Mouse (Mus musculus) left cerebral cortex, adult 2 months (tissue): ENCODE measurements around the gene Wdr46. TPM values are rescaled to one million over a fixed set of nuclear protein-coding genes. Genes with fewer than 3 reads are reported as not detected.
A peak's percentile ranks its signal among the peaks of the same experiment; 100 is the strongest.
"Not testable (repeated sequence)": the region's sequence is repeated elsewhere in the genome, so short reads cannot be mapped to it uniquely, and the experiment has no call there.

Source experiments
- DNase-seq, 2 experiments: peaks; one replicate each; pipeline ENCODE4 v3.0.0; 2021 to 2022; ENCODE audit warnings: low spot score in 2 of 2, mixed read lengths in 1 of 2; ENCODE audit errors: extremely low spot score in 1 of 2
- H3K27ac ChIP-seq: fragments of 200-600 bp; 2 replicates; pipeline ENCODE4 v1.8.1; 2022
- H3K4me3 ChIP-seq: fragments of 200-600 bp; 2 replicates; pipeline ENCODE4 v1.8.1; 2022
- CTCF ChIP-seq: fragments of 200-600 bp; IDR thresholded peaks from 2 replicates; pipeline ENCODE4 v1.8.1; 2022; ENCODE audit warnings: antibody characterized with exemption, mild to moderate bottlenecking, moderate library complexity
- intact Hi-C: fragments of 180-260 bp; cut with DNase I; formaldehyde crosslinking; loops from one replicate; pipeline ENCODE4 v1.15.1; 2025
- total RNA-seq, 2 experiments: library from RNA; stranded (reverse); gene quantifications; 2 replicates each; pipeline ENCODE4 v1.2.3; 2021

Wdr46 gene
- total RNA-seq, 2 experiments from 2014 or later: 14.7 to 18.4 TPM

DNA sequence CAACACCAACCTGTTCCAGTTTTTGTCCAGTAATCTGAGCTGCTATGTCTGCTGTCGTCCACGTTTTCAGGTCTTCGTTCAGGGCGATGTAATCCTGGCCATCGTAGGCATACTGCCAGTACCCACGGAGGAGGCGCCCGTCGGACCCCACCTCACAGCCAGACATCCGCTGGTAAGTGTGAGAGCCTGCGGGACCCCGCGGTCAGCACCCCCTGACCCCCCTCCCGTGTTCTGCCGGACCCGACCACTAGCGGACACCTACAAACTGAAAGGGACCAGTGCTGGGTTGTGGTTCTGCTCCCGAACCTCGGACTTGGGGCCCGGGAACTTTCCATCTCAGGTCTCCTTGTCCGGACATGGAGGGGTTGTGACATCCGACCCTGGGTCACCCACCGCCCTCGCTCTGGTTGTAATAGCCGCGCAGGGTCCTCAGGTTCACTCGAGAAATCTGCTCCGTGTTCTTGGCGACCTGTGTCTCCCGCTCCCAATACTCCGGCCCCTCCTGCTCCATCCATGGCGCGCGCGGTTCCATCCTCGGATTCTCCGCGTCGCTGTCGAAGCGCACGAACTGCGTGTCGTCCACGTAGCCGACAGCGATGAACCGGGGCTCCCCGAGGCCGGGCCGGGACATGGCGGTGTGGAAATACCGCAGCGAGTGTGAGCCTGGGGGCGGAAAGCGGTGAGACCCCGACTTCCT is 37.5 kb downstream of the Wdr46 start:
- intact Hi-C loops: no loop called here
- H3K4me3 ChIP-seq: peak overlapping the region; percentile 41
- no peak for TF ChIP-seq CTCF
- no peak for DNase-seq
- H3K27ac ChIP-seq: no peak overlapping the region

DNA sequence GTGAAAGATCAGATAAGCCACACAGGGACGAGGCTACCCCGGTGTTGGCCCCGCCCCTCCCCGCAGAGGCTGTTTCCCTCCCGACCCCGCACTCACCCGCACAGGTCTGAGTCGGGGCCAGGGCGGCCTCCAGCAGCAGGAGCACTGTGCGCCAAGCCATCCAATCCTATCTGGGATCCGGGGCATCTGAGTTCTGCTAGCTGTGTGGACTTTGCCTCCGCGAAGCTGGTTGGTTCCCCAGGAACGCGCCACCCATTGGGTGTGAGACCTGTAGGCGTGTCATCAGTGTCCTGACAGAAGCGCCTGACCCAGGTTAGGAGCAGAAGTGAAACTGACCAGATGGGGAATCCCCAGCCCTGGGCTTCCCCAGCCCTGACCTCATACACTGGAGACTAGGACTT is 38.2 kb downstream of the Wdr46 start:
- H3K4me3 ChIP-seq: peak overlapping the region; percentile 41
- no peak overlapping the region for H3K27ac ChIP-seq
- intact Hi-C loops: no loop called here
- no peak for DNase-seq
- no peak for TF ChIP-seq CTCF

DNA sequence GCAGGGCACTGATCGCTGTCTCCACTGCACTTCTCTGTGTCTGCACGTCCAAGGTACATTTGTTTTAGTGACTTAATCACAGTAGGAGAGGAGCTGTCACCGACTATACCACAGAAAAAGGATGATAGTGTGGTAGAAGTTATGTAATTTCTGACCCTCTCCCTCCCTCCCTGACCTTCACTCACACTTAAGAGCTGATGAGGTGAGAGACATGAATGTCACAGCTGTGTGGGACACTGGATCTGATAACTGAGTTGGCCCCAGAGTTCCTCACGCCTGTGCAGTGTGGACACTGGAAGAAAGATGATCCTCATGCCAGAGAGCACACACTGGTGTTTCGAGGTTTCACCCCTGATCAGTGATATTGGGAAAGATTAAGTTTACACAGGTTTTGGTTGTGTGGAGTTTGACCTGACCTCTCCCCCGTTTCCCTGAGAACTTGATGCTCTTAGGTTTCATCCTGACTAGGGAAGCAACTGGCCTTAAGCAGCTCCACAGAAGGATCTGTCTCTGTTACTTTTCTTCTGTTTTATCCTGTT is 39.1 kb downstream of the Wdr46 start:
- Histone ChIP-seq H3K27ac (no peak overlapping the region), H3K4me3 (no peak overlapping the region)
- no peak for DNase-seq
- no peak for TF ChIP-seq CTCF
- intact Hi-C loops: no loop called here

DNA sequence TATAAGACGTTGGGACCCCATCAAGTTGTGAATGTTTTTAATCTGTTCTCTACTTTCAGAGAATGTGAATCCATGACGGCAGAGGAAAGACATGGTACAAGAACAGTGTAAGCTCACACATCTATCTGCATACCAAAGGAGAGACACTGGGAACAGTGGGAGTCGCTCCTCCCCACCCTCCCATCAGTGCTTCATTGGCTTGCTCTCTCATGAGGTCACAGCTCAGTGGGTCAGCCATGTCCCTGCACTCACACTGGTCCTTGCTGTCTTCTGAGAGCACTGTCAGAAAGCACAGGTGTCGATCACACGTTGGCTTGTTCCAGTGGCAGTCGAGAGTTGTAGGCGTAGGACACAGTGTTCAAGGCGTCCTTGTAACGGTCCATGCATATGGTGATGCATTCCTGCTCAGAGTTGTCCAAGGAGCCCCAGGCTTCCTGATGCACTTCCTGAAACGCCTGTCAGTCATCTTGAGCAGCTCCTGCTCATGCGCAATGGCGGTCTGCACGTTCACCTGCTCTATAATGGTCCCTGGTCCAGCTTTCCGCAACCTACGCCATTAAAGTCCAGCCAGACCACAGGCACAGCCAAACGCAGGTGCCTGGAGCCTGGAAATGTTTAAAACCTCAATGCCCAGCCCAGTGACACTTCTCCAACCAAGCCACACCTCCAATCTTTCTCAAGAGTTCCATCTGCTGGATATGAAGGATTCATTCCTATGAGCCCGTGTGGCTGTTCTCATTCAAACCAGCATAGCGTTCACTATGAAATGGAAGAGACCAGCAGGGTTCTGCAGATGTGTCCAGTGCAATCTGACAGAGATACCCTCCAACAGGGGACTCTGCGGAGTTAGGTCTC is 39.9 kb downstream of the Wdr46 start:
- DNase-seq: no peak
- intact Hi-C loops: no loop called here
- H3K4me3 ChIP-seq: no peak overlapping the region
- no peak for TF ChIP-seq CTCF
- peak overlapping the region; percentile 67; the same call in 1 of the 2 replicates for H3K27ac ChIP-seq

DNA sequence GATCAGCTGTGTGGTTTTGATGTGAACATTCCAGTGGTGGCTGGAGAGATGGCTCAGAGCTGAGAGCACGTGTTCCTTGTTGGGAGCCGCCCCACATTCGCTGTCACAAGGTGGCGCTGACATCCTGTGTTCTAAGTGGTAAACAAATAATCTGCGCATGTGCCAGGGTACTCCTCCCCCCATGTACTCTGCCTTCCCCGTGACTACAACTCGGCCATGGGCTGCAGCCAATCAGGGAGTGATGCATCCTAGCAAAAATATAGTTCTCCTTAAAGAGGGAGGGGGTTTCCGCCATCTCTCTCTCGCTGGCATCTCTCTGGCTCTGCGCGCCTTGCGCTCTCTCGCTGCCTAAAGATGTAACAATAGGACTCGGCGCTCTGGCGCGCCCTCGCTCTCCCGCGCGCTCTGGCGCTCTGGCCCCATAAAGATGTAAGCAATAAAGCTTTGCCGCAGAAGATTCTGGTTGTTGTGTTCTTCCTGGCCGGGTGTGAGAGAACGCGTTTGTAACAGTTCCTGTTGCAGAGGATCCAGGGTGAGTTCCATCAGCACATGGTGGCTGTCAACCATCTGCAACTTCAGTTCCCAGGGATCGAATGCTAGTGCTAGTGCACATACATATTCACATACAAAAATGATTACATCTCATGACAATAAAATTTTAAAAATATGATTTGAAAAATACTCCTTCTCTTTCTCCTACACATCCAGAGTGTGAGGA is 40.9 kb downstream of the Wdr46 start:
- peak; percentile 81 to 86 for DNase-seq
- intact Hi-C loops: not testable (repeated sequence)
- Histone ChIP-seq H3K27ac (peak overlapping the region; percentile 82), H3K4me3 (peak overlapping the region; percentile 51)
- peak; percentile 37 for TF ChIP-seq CTCF

DNA sequence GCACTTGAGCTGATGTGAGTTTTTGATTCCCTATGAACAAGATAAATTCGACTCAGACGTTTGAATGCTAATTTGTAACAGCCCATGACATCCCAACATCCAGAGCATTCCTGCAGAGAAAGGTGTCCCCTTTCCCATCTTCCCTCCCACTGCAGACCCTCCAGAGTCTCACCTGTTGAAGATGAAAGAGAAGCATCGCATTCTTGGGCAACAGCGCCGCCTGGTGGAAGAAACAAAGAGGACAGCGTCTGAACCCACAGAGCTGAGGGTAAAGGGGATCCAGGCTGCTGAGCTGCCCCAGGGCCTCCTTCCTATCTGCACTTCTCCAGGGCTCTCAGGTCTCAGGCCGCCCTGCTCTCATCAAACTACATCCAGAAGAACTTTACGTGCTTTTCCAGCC is 41.7 kb downstream of the Wdr46 start:
- not testable (repeated sequence) for H3K4me3 ChIP-seq, H3K27ac ChIP-seq
- intact Hi-C loops: loop anchor here (2.0 kb wide), 1 partner anchor 13 kb away; no protein-coding TSS in a partner anchor
- DNase-seq: peak in 1 of 2 experiments; percentile 51
- TF ChIP-seq CTCF: peak; percentile 70

DNA sequence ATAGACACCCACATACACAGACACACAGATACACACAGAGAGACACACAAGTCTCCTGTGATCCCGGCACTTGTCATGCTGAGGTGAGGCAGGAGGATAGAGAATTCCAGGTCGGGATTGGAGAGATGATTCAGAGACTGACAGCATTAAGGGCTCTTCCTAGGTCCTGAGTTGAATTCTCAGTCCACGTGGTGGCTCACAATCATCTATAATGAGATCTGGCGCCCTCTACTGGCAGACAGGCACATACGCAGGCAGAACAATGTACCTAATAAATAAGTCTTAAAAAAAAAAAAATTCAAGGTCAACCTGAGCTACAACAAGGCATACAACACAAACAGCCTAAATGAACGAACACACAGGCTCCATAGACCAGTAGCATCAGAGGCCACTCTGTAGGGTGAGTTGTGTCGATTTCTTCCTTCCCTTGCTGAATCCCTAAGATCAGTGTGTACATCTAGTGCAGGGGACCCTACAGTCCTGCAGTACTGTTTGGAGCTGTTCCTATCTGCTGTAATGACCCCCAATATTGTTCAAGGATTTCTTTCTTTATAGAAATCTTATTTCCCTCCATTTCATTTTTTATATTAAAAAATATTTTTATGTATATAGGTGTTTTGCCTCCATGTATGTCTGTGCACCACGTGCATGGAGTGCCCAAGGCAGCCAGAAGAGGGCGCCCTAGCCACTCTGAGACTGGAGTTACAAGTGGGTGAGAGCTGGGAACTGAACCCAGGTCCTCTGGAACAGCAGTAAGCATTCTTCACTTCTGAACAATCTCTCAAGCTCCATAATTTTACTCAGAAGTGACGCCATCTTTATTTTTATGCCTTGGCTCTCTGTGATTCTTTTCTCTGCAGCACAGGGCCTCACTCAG is 51.6 kb downstream of the Wdr46 start:
- H3K4me3 ChIP-seq: no peak overlapping the region
- DNase-seq: no peak
- intact Hi-C loops: no loop called here
- H3K27ac ChIP-seq: no peak overlapping the region
- peak; percentile 72 for TF ChIP-seq CTCF

DNA sequence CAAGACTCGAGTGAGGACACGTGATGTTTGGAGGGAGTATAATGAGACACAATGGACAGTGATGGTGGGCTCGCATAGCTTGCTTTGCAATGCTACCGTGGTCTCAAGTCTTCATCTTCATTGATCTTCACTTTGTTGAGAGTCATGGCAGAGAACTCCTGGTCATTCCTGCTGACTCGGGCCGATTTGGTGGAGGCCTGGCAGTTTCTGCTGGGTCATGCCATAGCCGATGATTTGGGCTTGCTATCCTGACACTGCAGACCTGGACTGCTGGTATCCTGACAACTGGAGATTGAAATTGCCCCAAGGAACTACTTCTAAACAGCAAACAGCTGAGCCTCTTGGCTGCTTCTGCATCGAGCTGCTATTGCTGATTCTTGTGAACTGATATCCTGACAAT is 54.5 kb downstream of the Wdr46 start:
- intact Hi-C loops: loop anchor here (5.0 kb wide), 1 partner anchor 1297 kb away; no protein-coding TSS in a partner anchor

DNA sequence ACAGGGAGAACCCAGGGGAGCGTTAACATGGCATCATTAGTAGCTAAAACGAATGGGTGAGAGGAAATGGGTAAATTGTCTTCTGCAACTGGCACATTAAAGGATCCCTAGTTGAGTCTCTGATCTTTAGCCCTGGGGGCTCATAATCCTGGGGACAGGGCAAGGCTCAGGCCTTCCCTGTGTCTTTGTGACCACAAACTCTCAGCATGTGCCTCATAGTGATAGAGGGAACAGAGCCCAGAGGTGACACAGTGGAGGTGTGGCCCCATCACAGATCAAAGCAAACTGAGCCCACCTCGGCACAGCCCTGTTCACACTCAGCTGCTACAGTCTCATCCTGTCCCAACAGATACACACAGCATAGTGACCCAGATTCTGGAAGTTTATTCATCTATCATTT is 55.2 kb downstream of the Wdr46 start:
- H3K27ac ChIP-seq: no peak overlapping the region
- H3K4me3 ChIP-seq: no peak overlapping the region
- intact Hi-C loops: loop anchor here (5.0 kb wide), 1 partner anchor 1297 kb away; no protein-coding TSS in a partner anchor
- TF ChIP-seq CTCF: no peak
- no peak for DNase-seq

More for the DNA sequence above, 54.5 kb downstream of the Wdr46 start:
- no peak for DNase-seq
- no peak overlapping the region for H3K27ac ChIP-seq
- no peak for TF ChIP-seq CTCF
- no peak overlapping the region for H3K4me3 ChIP-seq

DNA sequence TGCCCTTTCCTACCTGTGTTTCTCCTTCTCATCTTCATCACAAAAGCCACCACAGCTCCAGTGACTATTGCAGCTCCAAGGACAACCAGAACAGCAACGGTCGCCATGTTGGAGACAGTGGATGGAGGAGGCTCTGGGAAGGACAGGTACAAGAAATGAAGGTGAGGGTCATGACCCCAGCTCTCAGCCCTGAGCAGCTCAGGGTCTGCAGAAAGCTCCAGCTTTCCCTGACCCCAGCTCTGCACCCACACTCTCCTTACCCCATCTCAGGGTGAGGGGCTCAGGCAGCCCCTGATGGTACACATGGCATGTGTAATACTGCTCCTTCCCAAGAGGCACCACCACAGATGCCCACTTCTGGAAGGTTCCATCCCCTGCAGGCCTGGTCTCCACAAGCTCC is 56.6 kb downstream of the Wdr46 start:
- intact Hi-C loops: loop anchor here (5.0 kb wide), 1 partner anchor 1295 kb away; no protein-coding TSS in a partner anchor
- not testable (repeated sequence) for DNase-seq

DNA sequence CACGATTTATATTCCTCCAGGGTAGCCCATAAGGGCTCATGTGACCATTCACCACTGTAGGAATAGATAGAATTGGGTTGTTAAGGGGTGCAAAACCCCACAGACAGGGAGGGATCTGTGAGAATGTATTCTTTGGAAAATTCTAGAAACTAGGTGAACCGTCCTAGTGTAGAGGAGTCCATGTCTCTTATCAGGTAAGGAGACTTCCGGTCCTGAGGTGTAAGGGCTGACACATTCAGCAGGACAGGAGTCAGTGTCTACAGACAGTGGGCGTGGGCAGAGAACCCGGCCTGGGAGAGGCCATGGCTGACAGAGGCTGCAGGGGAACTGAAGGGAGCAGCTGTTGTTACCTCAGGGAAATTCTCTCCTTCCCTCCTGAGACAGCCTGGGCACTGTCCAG is 58.2 kb downstream of the Wdr46 start:
- intact Hi-C loops: loop anchor here (5.0 kb wide), 1 partner anchor 1294 kb away; no protein-coding TSS in a partner anchor
- H3K27ac ChIP-seq, DNase-seq, H3K4me3 ChIP-seq: not testable (repeated sequence)

More for the DNA sequence above, 56.6 kb downstream of the Wdr46 start:
- H3K27ac ChIP-seq, H3K4me3 ChIP-seq: not testable (repeated sequence)

Other genes starting within 250 kb of the Wdr46 start
- gene March2, start 222.0 kb upstream of the Wdr46 start, total RNA-seq: 10 to 100 TPM; 93.2 to 94.9 TPM
- 100 to 1,000 TPM; 345 to 358 TPM for gene Rab11b, start 180.1 kb upstream of the Wdr46 start, total RNA-seq
- gene Angptl4, start 158.8 kb upstream of the Wdr46 start, total RNA-seq: 1 to 10 TPM; 3.4 to 4.3 TPM
- 10 to 100 TPM; 32.3 to 38.7 TPM for gene Kank3, start 130.1 kb upstream of the Wdr46 start, total RNA-seq
- 100 to 1,000 TPM; 600 to 661 TPM for gene Rps28, start 116.1 kb upstream of the Wdr46 start, total RNA-seq
- 100 to 1,000 TPM; 190 to 211 TPM for gene Ndufa7, start 116.1 kb upstream of the Wdr46 start, total RNA-seq
- gene Cd320, start 97.6 kb upstream of the Wdr46 start, total RNA-seq: 10 to 100 TPM; 19.8 to 26.8 TPM
- not detected for gene Gm7029, start 66.8 kb upstream of the Wdr46 start, total RNA-seq
- gene Kifc1, start 50.0 kb upstream of the Wdr46 start, total RNA-seq: 1 to 10 TPM; 2.2 to 3.1 TPM
- gene Platr17, start 35.5 kb upstream of the Wdr46 start, total RNA-seq: not detected
- gene Daxx, start 31.2 kb upstream of the Wdr46 start, total RNA-seq: 10 to 100 TPM; 25.5 to 27.7 TPM
- 10 to 100 TPM; 41.3 to 44.2 TPM for gene Tapbp, start 24.8 kb upstream of the Wdr46 start, total RNA-seq
- gene Zbtb22, start 24.8 kb upstream of the Wdr46 start, total RNA-seq: 10 to 100 TPM; 35.8 to 36.0 TPM
- gene Rgl2, start 11.1 kb upstream of the Wdr46 start, total RNA-seq: 10 to 100 TPM; 63.4 to 74.3 TPM
- 10 to 100 TPM; 93.0 to 97.6 TPM for gene Pfdn6, start 317 bp upstream of the Wdr46 start, total RNA-seq
- 1 to 10 TPM; 6.3 to 6.5 TPM for gene B3galt4, start 10.8 kb downstream of the Wdr46 start, total RNA-seq
- 10 to 100 TPM; 74.6 to 82.7 TPM for gene Vps52, start 15.2 kb downstream of the Wdr46 start, total RNA-seq
- gene Rps18, start 15.3 kb downstream of the Wdr46 start, total RNA-seq: 100 to 1,000 TPM; 311 to 327 TPM
- 10 to 100 TPM; 19.7 to 23.5 TPM for gene H2-K1, start 59.7 kb downstream of the Wdr46 start, total RNA-seq
- 10 to 100 TPM; 34.8 to 44.9 TPM for gene Ring1, start 84.0 kb downstream of the Wdr46 start, total RNA-seq
- gene H2-Ke6, start 87.4 kb downstream of the Wdr46 start, total RNA-seq: 10 to 100 TPM; 34.4 to 41.2 TPM
- gene Slc39a7, start 91.0 kb downstream of the Wdr46 start, total RNA-seq: 100 to 1,000 TPM in 1 of 2 experiments, 10 to 100 TPM in 1; 98.6 to 104 TPM
- gene Rxrb, start 91.2 kb downstream of the Wdr46 start, total RNA-seq: 10 to 100 TPM; 84.7 to 86.2 TPM
- gene Col11a2, start 98.8 kb downstream of the Wdr46 start, total RNA-seq: 10 to 100 TPM; 11.3 to 15.2 TPM
- gene H2-Oa, start 151.7 kb downstream of the Wdr46 start, total RNA-seq: under 1 TPM in 1 of 2 experiments, not detected in 1; 0.47 TPM
- gene H2-DMa, start 178.9 kb downstream of the Wdr46 start, total RNA-seq: 10 to 100 TPM; 23.3 to 28.2 TPM
- gene Brd2, start 182.0 kb downstream of the Wdr46 start, total RNA-seq: 100 to 1,000 TPM; 177 to 179 TPM
- under 1 TPM; 0.56 to 0.59 TPM for gene H2-DMb2, start 202.6 kb downstream of the Wdr46 start, total RNA-seq
- 1 to 10 TPM; 1.1 to 1.7 TPM for gene H2-DMb1, start 212.4 kb downstream of the Wdr46 start, total RNA-seq
- gene Tap1, start 246.9 kb downstream of the Wdr46 start, total RNA-seq: 1 to 10 TPM; 2.1 to 3.4 TPM
- gene Psmb9, start 247.1 kb downstream of the Wdr46 start, total RNA-seq: 1 to 10 TPM; 1.1 to 2.0 TPM